In genomic region chr6:125355197-125355741, GRCm38 (mm10) we compare ENCODE assay signal across 8 mouse cellular contexts. TPM values are rescaled to one million over a fixed set of nuclear protein-coding genes. Genes with fewer than 3 reads are reported as not detected.
DNase-seq lines count a peak whose midpoint lies in the region; ATAC-seq and TF ChIP-seq lines count a peak whose summit lies in the region.

No protein-coding gene starts in this region.

- DNase-seq in layer of hippocampus, adult 2 months (ENCODE audit: low spot score in 2 of 2), result no peak
- no peak for DNase-seq in layer of hippocampus, postnatal 36 days
- DNase-seq in embryonic facial prominence, embryonic 10.5 days (ENCODE audit: low spot score), result peak; percentile 63
- DNase-seq in cerebellum, adult 2 months, result no peak
- no peak for DNase-seq in urinary bladder, postnatal 36 days (ENCODE audit: low spot score in 2 of 2)
- no peak for DNase-seq in gastrocnemius, adult 8-10 months (ENCODE audit: low spot score in 2 of 2)

- TF ChIP-seq CTCF in layer of hippocampus, adult 2 months (conservative IDR thresholded peaks at IDR 0.05), result no peak
- no peak for TF ChIP-seq CTCF in cerebellum, adult 2 months (IDR thresholded peaks at IDR 0.05; ENCODE audit: borderline replicate concordance, insufficient read depth, low read depth, low read length)

- peaks cover 5% of the 10 kb centered on the region for H3K27me3 ChIP-seq in embryonic facial prominence, embryonic 10.5 days (replicated peaks; ENCODE audit: low read depth, poor library complexity, severe bottlenecking)
- H3K27me3 ChIP-seq in limb, embryonic 12.5 days, result no peaks in the 10 kb centered on the region
- H3K27me3 ChIP-seq in stomach, embryonic 14.5 days (ENCODE audit: control insufficient read depth, insufficient read depth, low read length), result no peaks in the 10 kb centered on the region
- H3K27me3 ChIP-seq in cerebellum, adult 2 months (ENCODE audit: control insufficient read depth, insufficient read depth, low read length), result no peaks in the 10 kb centered on the region

- H3K4me2 ChIP-seq in limb, embryonic 12.5 days, result peak overlapping the region; percentile 49
- peak overlapping the region; percentile 36 for H3K4me2 ChIP-seq in stomach, embryonic 14.5 days (replicated peaks; ENCODE audit: low read depth, low read length)

- H3K9me3 ChIP-seq in embryonic facial prominence, embryonic 10.5 days, result no peaks in the 10 kb centered on the region
- H3K9me3 ChIP-seq in limb, embryonic 12.5 days, result no peaks in the 10 kb centered on the region
- no peaks in the 10 kb centered on the region for H3K9me3 ChIP-seq in stomach, embryonic 14.5 days (ENCODE audit: control insufficient read depth, low read depth, low read length)

- 6% methylated on average over 10 of the region's 10 CpGs for WGBS in embryonic facial prominence, embryonic 10.5 days
- WGBS in limb, embryonic 12.5 days, result 4% methylated on average over 10 of the region's 10 CpGs
- 6% methylated on average over 10 of the region's 10 CpGs for WGBS in stomach, embryonic 14.5 days
- 13% methylated on average over 10 of the region's 10 CpGs for WGBS in cerebellum, adult 2 months

- TF ChIP-seq POLR2A in cerebellum, adult 2 months (IDR thresholded peaks at IDR 0.05; ENCODE audit: borderline replicate concordance, insufficient read depth, low read length), result no peak

- peak overlapping the region; percentile 37; the same call in 1 of the 2 replicates for H3K9ac ChIP-seq in limb, embryonic 12.5 days (replicated peaks)
- no peak overlapping the region for H3K9ac ChIP-seq in stomach, embryonic 14.5 days (replicated peaks; ENCODE audit: low read depth, low read length)

- H3K4me1 ChIP-seq in embryonic facial prominence, embryonic 10.5 days, result peaks cover 69% of the 10 kb centered on the region
- H3K4me1 ChIP-seq in limb, embryonic 12.5 days (replicated peaks), result peaks cover 65% of the 10 kb centered on the region
- H3K4me1 ChIP-seq in stomach, embryonic 14.5 days (ENCODE audit: control insufficient read depth, insufficient read depth, low read length), result peaks cover 49% of the 10 kb centered on the region
- H3K4me1 ChIP-seq in cerebellum, adult 2 months (ENCODE audit: control insufficient read depth, insufficient read depth, low read length), result peaks cover 7% of the 10 kb centered on the region

- no peak; the same call in 1 of the 2 replicates for ATAC-seq in limb, embryonic 12.5 days (ENCODE audit: insufficient number of reproducible peaks, insufficient read depth, low FRiP score, low TSS enrichment, low read depth)
- no peak for ATAC-seq in stomach, embryonic 14.5 days (ENCODE audit: insufficient number of reproducible peaks, insufficient read depth, low FRiP score, low read depth)

- H3K4me3 ChIP-seq in layer of hippocampus, adult 2 months, result no peak overlapping the region
- H3K4me3 ChIP-seq in embryonic facial prominence, embryonic 10.5 days, result peak overlapping the region; percentile 41
- H3K4me3 ChIP-seq in limb, embryonic 12.5 days (replicated peaks), result peak overlapping the region; percentile 20
- no peak overlapping the region for H3K4me3 ChIP-seq in stomach, embryonic 14.5 days (ENCODE audit: low read depth, low read length)
- no peak overlapping the region for H3K4me3 ChIP-seq in cerebellum, adult 2 months (replicated peaks; ENCODE audit: insufficient read depth, low read depth, low read length)

- H3K27ac ChIP-seq in layer of hippocampus, adult 2 months, result peak overlapping the region; percentile 54
- H3K27ac ChIP-seq in embryonic facial prominence, embryonic 10.5 days (replicated peaks), result peak overlapping the region; percentile 68
- H3K27ac ChIP-seq in limb, embryonic 12.5 days, result peak overlapping the region; percentile 84
- H3K27ac ChIP-seq in stomach, embryonic 14.5 days (ENCODE audit: low read length), result peak overlapping the region; percentile 52; the same call in 1 of the 2 replicates
- H3K27ac ChIP-seq in cerebellum, adult 2 months (ENCODE audit: insufficient read depth, low read length), result no peak overlapping the region

- H3K36me3 ChIP-seq in embryonic facial prominence, embryonic 10.5 days (replicated peaks), result peaks cover 37% of the 10 kb centered on the region
- peaks cover 33% of the 10 kb centered on the region for H3K36me3 ChIP-seq in limb, embryonic 12.5 days
- peaks cover 28% of the 10 kb centered on the region for H3K36me3 ChIP-seq in stomach, embryonic 14.5 days (ENCODE audit: control insufficient read depth, insufficient read depth, low read length)

RNA-seq across cellular contexts. Expression of gene Tnfrsf1a, which starts 6.1 kb away (rescaled TPM):
- total RNA-seq in layer of hippocampus, adult 2 months (2021), result 10 to 100 TPM; 12.0 to 12.1 TPM
- 10 to 100 TPM in 1 of 2 experiments, 1 to 10 TPM in 1; 9.9 to 12.6 TPM for total RNA-seq in layer of hippocampus, postnatal 36 days (2021)
- 33.4 and 34.8 TPM in 2 replicates for polyA plus RNA-seq in embryonic facial prominence, embryonic 10.5 days (2016; fragmentation: Nextera tagmentation; extraction: Ambion mirVana)
- 50.2 and 50.3 TPM in 2 replicates for polyA plus RNA-seq in limb, embryonic 12.5 days (2016; fragmentation: Nextera tagmentation; extraction: Ambion mirVana)
- polyA plus RNA-seq in stomach, embryonic 14.5 days (2014; fragmentation: Nextera tagmentation; extraction: Ambion mirVana), result 64.2 and 69.9 TPM in 2 replicates
- 11.4 and 11.8 TPM in 2 replicates for polyA plus RNA-seq in cerebellum, adult 2 months (2012; rRNA removed)
- 10 to 100 TPM; 13.1 to 22.3 (median 16.3) TPM for total RNA-seq in gastrocnemius, adult 8-10 months (2022)

RNA-seq across cellular contexts. Expression of gene Plekhg6, which starts 25.3 kb away (rescaled TPM):
- total RNA-seq in layer of hippocampus, adult 2 months (2021), result under 1 TPM in 1 of 2 experiments, not detected in 1; 0.17 TPM
- total RNA-seq in layer of hippocampus, postnatal 36 days (2021), result under 1 TPM in 1 of 2 experiments, not detected in 1; 0.25 TPM
- 0.21 and 0.32 TPM in 2 replicates for polyA plus RNA-seq in embryonic facial prominence, embryonic 10.5 days (2016; fragmentation: Nextera tagmentation; extraction: Ambion mirVana)
- polyA plus RNA-seq in limb, embryonic 12.5 days (2016; fragmentation: Nextera tagmentation; extraction: Ambion mirVana), result 0.41 and 0.46 TPM in 2 replicates
- 1.7 and 2.1 TPM in 2 replicates for polyA plus RNA-seq in stomach, embryonic 14.5 days (2014; fragmentation: Nextera tagmentation; extraction: Ambion mirVana)
- 0.06 and 0.10 TPM in 2 replicates for polyA plus RNA-seq in cerebellum, adult 2 months (2012; rRNA removed)
- not detected for total RNA-seq in gastrocnemius, adult 8-10 months (2022)

RNA-seq across cellular contexts. Expression of gene Scnn1a, which starts 34.8 kb away (rescaled TPM):
- 1 to 10 TPM; 4.3 to 5.2 TPM for total RNA-seq in layer of hippocampus, adult 2 months (2021)
- 1 to 10 TPM; 4.1 to 4.3 TPM for total RNA-seq in layer of hippocampus, postnatal 36 days (2021)
- polyA plus RNA-seq in embryonic facial prominence, embryonic 10.5 days (2016; fragmentation: Nextera tagmentation; extraction: Ambion mirVana), result 0.57 and 0.87 TPM in 2 replicates
- 1.0 and 1.3 TPM in 2 replicates for polyA plus RNA-seq in limb, embryonic 12.5 days (2016; fragmentation: Nextera tagmentation; extraction: Ambion mirVana)
- polyA plus RNA-seq in stomach, embryonic 14.5 days (2014; fragmentation: Nextera tagmentation; extraction: Ambion mirVana), result 1.3 and 2.6 TPM in 2 replicates
- 0.67 and 0.74 TPM in 2 replicates for polyA plus RNA-seq in cerebellum, adult 2 months (2012; rRNA removed)
- total RNA-seq in gastrocnemius, adult 8-10 months (2022), result under 1 TPM; 0.17 to 0.19 (median 0.17) TPM

RNA-seq across cellular contexts. Expression of gene Ltbr, which starts 41.6 kb away (rescaled TPM):
- 1 to 10 TPM; 6.6 to 9.8 TPM for total RNA-seq in layer of hippocampus, adult 2 months (2021)
- total RNA-seq in layer of hippocampus, postnatal 36 days (2021), result 1 to 10 TPM; 6.9 to 7.0 TPM
- 26.9 and 28.8 TPM in 2 replicates for polyA plus RNA-seq in embryonic facial prominence, embryonic 10.5 days (2016; fragmentation: Nextera tagmentation; extraction: Ambion mirVana)
- polyA plus RNA-seq in limb, embryonic 12.5 days (2016; fragmentation: Nextera tagmentation; extraction: Ambion mirVana), result 37.3 and 38.6 TPM in 2 replicates
- 55.1 and 62.6 TPM in 2 replicates for polyA plus RNA-seq in stomach, embryonic 14.5 days (2014; fragmentation: Nextera tagmentation; extraction: Ambion mirVana)
- 12.1 and 12.5 TPM in 2 replicates for polyA plus RNA-seq in cerebellum, adult 2 months (2012; rRNA removed)
- total RNA-seq in gastrocnemius, adult 8-10 months (2022), result 10 to 100 TPM; 14.7 to 19.7 (median 19.3) TPM

Comparison
In these comparisons a context has a peak if more than half of its experiments do, and no peak if none do; other contexts are left out.
1. H3K4me3 ChIP-seq: peak in embryonic facial prominence, embryonic 10.5 days (single experiment) and limb, embryonic 12.5 days (single experiment); none in layer of hippocampus, adult 2 months (single experiment), stomach, embryonic 14.5 days (single experiment) and cerebellum, adult 2 months (single experiment).